Mouse (Mus musculus): ENCODE data around the gene Plcg1.
A peak's percentile ranks its signal among the peaks of the same experiment; 100 is the strongest.

Gene Plcg1

GRCm38 (mm10) chr2:160731117-160731838 lies at the start of gene Plcg1:
TSS of gene Plcg1 (plus strand) at chr2:160731300.
- peak; percentile 96 for DNase-seq (ENCODE audit: extremely low spot score, low spot score)

- no peak for DNase-seq (ENCODE audit: extremely low spot score, low spot score)
These were observed 30.8 kb upstream of the Plcg1 start for GRCm38 (mm10) chr2:160700271-160700670.

- DNase-seq (ENCODE audit: extremely low spot score, low spot score), result no peak
These were observed 29.5 kb upstream of the Plcg1 start for GRCm38 (mm10) chr2:160701603-160702002.

- DNase-seq (ENCODE audit: extremely low spot score, low spot score), result no peak
These were observed 28.3 kb upstream of the Plcg1 start for GRCm38 (mm10) chr2:160702824-160703223.

- no peak for DNase-seq (ENCODE audit: extremely low spot score, low spot score)
These were observed 23.4 kb upstream of the Plcg1 start for GRCm38 (mm10) chr2:160707673-160708072.

- DNase-seq (ENCODE audit: extremely low spot score, low spot score), result no peak
These were observed 15.6 kb upstream of the Plcg1 start for GRCm38 (mm10) chr2:160715463-160716030.

GRCm38 (mm10) chr2:160717269-160717668 lies 13.8 kb upstream of the Plcg1 start:
- DNase-seq (ENCODE audit: extremely low spot score, low spot score), result no peak

GRCm38 (mm10) chr2:160718811-160719210 lies 12.3 kb upstream of the Plcg1 start:
- DNase-seq (ENCODE audit: extremely low spot score, low spot score), result no peak

GRCm38 (mm10) chr2:160722714-160723113 lies 8.4 kb upstream of the Plcg1 start:
- no peak for DNase-seq (ENCODE audit: extremely low spot score, low spot score)

GRCm38 (mm10) chr2:160723613-160724375 lies 7.3 kb upstream of the Plcg1 start:
- no peak for DNase-seq (ENCODE audit: extremely low spot score, low spot score)

GRCm38 (mm10) chr2:160724536-160724935 lies 6.6 kb upstream of the Plcg1 start:
- no peak for DNase-seq (ENCODE audit: extremely low spot score, low spot score)

GRCm38 (mm10) chr2:160725877-160726864 lies 4.9 kb upstream of the Plcg1 start:
- DNase-seq (ENCODE audit: extremely low spot score, low spot score), result no peak

GRCm38 (mm10) chr2:160728972-160729371 lies 2.1 kb upstream of the Plcg1 start:
- no peak for DNase-seq (ENCODE audit: extremely low spot score, low spot score)

- no peak for DNase-seq (ENCODE audit: extremely low spot score, low spot score)
These were observed 1.7 kb upstream of the Plcg1 start for GRCm38 (mm10) chr2:160729436-160729835.

GRCm38 (mm10) chr2:160729851-160730796 lies 976 bp upstream of the Plcg1 start:
- no peak for DNase-seq (ENCODE audit: extremely low spot score, low spot score)

GRCm38 (mm10) chr2:160730797-160731116 lies 343 bp upstream of the Plcg1 start:
- DNase-seq (ENCODE audit: extremely low spot score, low spot score), result no peak

- DNase-seq (ENCODE audit: extremely low spot score, low spot score), result no peak
These were observed 750 bp downstream of the Plcg1 start for GRCm38 (mm10) chr2:160731839-160732261.

- no peak for DNase-seq (ENCODE audit: extremely low spot score, low spot score)
These were observed 1.4 kb downstream of the Plcg1 start for GRCm38 (mm10) chr2:160732420-160732995.

- DNase-seq (ENCODE audit: extremely low spot score, low spot score), result no peak
These were observed 2.0 kb downstream of the Plcg1 start for GRCm38 (mm10) chr2:160733131-160733531.

- no peak for DNase-seq (ENCODE audit: extremely low spot score, low spot score)
These were observed 3.2 kb downstream of the Plcg1 start for GRCm38 (mm10) chr2:160734331-160734730.

All from neural tube, embryonic 10.5 days (tissue).